Mouse (Mus musculus) G1E (cell line): ENCODE results near the gene Ccdc186.

Experiments
- CTCF ChIP-seq: IDR thresholded peaks from 2 replicates; pipeline ENCODE4 v1.5.1; 2012; ENCODE audit warnings: low read depth, low read length, inconsistent platforms, mixed read lengths
- GATA1 ChIP-seq: IDR thresholded peaks from 2 replicates; pipeline ENCODE4 v1.6.1; 2012; ENCODE audit warnings: borderline replicate concordance, low read length, inconsistent platforms, mixed read lengths

GRCm38 (mm10) chr19:56817851-56818526 is 4.0 kb downstream of the Ccdc186 start:
- no peak for TF ChIP-seq CTCF
- TF ChIP-seq GATA1: no peak
